ENCODE assay signal across 1 mouse cellular context in the genomic region with DNA sequence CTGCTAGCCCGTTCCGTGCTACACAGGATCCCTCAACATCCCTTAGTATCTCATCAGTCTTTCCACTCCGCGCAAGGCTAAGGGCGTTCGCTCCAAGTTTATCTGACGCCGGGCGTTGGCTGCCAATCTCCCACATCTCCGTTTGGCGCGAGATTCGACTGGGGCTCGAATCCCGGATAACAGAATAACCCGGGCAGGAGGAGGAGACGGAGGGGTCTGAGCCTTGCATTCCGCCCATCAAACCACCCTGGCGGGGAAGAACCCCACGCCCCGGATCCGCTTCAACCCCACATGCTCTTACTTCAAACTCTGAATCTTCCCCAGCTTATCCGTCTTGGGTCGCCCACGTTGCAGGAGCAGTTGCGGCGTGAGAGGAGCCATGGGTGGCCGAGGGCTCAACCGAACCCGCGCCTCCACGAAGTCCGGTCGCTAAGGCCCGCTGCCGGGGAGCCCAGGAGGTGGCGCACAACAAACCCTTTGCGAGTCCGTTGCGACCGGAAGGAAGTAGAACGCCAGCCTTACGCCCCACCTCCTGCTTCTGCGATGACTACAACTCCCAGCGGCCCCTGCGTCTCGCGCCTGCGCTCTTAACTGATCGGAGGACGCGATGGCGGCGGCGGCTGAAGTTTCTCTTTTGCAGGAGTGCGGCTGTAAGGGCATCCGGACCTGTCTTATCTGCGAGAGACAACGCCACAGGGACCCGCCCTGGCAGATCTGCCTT.
TF ChIP-seq lines count a peak whose summit lies in the region.

A gene (minus strand): TSS at position 504 of the 721 bp plus-strand sequence.
A gene (plus strand): TSS at position 576 of the 721 bp plus-strand sequence.

TF ChIP-seq in CH12.LX, 34 proteins besides CTCF, POLR2A, EP300 and RAD21 (continued from another document):
- TF ChIP-seq USF1 (IDR thresholded peaks at IDR 0.05; ENCODE audit: low read depth, low read length) = no peak
- TF ChIP-seq MXI1 (IDR thresholded peaks at IDR 0.05; ENCODE audit: low read depth, low read length) = peak; percentile 34; the same call in 1 of the 2 replicates
- peak; percentile 69; the same call in 1 of the 2 replicates for TF ChIP-seq GABPA (IDR thresholded peaks at IDR 0.05; ENCODE audit: insufficient replicate concordance, low read depth, low read length)
- TF ChIP-seq ELF1 (IDR thresholded peaks at IDR 0.05; ENCODE audit: low read depth, low read length) = peak; percentile 92
- TF ChIP-seq TCF12 (IDR thresholded peaks at IDR 0.05; ENCODE audit: low read depth, low read length) = peak; percentile 85
- TF ChIP-seq UBTF (IDR thresholded peaks at IDR 0.05; ENCODE audit: low read depth, low read length) = no peak
- TF ChIP-seq NELFE (IDR thresholded peaks at IDR 0.05; ENCODE audit: low read depth, low read length) = peak; percentile 70
- TF ChIP-seq NRF1 (IDR thresholded peaks at IDR 0.05; ENCODE audit: low read depth, low read length) = peak; percentile 93
- no peak for TF ChIP-seq E2F4 (IDR thresholded peaks at IDR 0.05; ENCODE audit: insufficient replicate concordance, low read depth, low read length)
- TF ChIP-seq HCFC1 (IDR thresholded peaks at IDR 0.05; ENCODE audit: low read depth, low read length) = peak; percentile 99
- TF ChIP-seq MAFK (IDR thresholded peaks at IDR 0.05; ENCODE audit: insufficient replicate concordance, low read length) = no peak
- TF ChIP-seq SMC3 (IDR thresholded peaks at IDR 0.05; ENCODE audit: low read depth, low read length) = peak; percentile 63
- no peak for TF ChIP-seq JUND (conservative IDR thresholded peaks at IDR 0.05; ENCODE audit: low read depth, low read length)
- TF ChIP-seq SIN3A (IDR thresholded peaks at IDR 0.05; ENCODE audit: low read length) = no peak; the same call in 1 of the 2 replicates
